Comparison of ENCODE assay signal across 20 mouse cellular contexts in the genomic region with DNA sequence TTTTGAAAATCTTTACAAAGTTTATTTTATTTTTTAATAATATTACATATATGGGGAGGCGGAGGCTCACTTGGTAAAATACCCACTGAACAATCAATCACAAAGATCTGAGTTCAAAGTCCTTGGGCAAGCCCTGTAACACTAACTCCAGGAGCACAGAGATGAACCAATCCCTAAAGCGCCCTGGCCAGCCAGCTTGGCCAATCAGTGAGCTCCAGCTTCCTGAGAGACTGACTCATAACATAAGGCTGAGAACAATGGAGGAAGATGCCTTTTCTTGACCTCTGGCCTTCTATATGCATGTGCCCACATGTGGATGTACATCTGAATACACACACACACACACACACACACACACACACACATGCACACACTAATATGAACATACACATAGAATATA. TPM values are rescaled to one million over a fixed set of nuclear protein-coding genes. Genes with fewer than 3 reads are reported as not detected.
DNase-seq lines count a peak whose midpoint lies in the region; ATAC-seq and TF ChIP-seq lines count a peak whose summit lies in the region.
"Had no signal": no experiment of that assay in that cellular context is flagged by ENCODE, and none has a peak within 500 bp of the region (broad histone marks: within the 10 kb centered on the region; RNA-seq: fewer than 3 reads in every experiment).

No protein-coding gene starts in this region.

- H3K4me2 ChIP-seq in liver, postnatal 0 days (ENCODE audit: low read depth, low read length): no peak overlapping the region
- H3K4me2 ChIP-seq: embryonic facial prominence, embryonic 12.5 days; embryonic facial prominence, embryonic 15.5 days; forebrain, embryonic 12.5 days; forebrain, embryonic 15.5 days; heart, embryonic 11.5 days; hindbrain, embryonic 13.5 days had no signal

- no peak for DNase-seq in layer of hippocampus, adult 2 months (ENCODE audit: low spot score in 2 of 2)
- no peak for DNase-seq in layer of hippocampus, postnatal 14 days (ENCODE audit: low spot score in 2 of 2)
- peak; percentile 19 for DNase-seq in liver, postnatal 0 days
- no peak for DNase-seq in limb, embryonic 10.5 days (ENCODE audit: low spot score)
- no peak for DNase-seq in B cell, adult 2 months
- DNase-seq: cerebellum, adult 11 months; cerebellum, adult 9-11 months; cerebellum, postnatal 25 days; gastrocnemius, postnatal 25 days had no signal

- no peak overlapping the region for H3K4me3 ChIP-seq in layer of hippocampus, adult 2 months
- H3K4me3 ChIP-seq in bone marrow, adult 2 months (replicated peaks; ENCODE audit: control insufficient read depth, low read depth, low read length): no peak overlapping the region
- no peak overlapping the region for H3K4me3 ChIP-seq in liver, postnatal 0 days (ENCODE audit: low read depth, low read length)
- H3K4me3 ChIP-seq in limb, embryonic 10.5 days: no peak overlapping the region
- H3K4me3 ChIP-seq: embryonic facial prominence, embryonic 12.5 days; embryonic facial prominence, embryonic 15.5 days; forebrain, embryonic 12.5 days; forebrain, embryonic 15.5 days; hindbrain, embryonic 10.5 days; hindbrain, embryonic 13.5 days had no signal

- no peak for TF ChIP-seq POLR2A in bone marrow, adult 2 months (IDR thresholded peaks at IDR 0.05; ENCODE audit: borderline replicate concordance, control insufficient read depth, low read depth, low read length)

- peak; percentile 71 for ATAC-seq in liver, postnatal 0 days
- ATAC-seq in monocyte, adult 5-6 weeks (replicated peaks; ENCODE audit: insufficient number of reproducible peaks, low FRiP score, low TSS enrichment, poor library complexity, severe bottlenecking): 0 out of 2 replicates have a peak, but pooled peaks have one; percentile 50
- ATAC-seq: activated CD4-positive, CD25-positive, alpha-beta regulatory T cell, adult 4 months; forebrain, embryonic 15.5 days; hindbrain, embryonic 16.5 days had no signal

- H3K4me1 ChIP-seq in bone marrow, adult 2 months (ENCODE audit: control insufficient read depth, insufficient read depth, low read length): peaks cover 1% of the 10 kb centered on the region; the same call in 1 of the 2 replicates
- H3K4me1 ChIP-seq in liver, postnatal 0 days (ENCODE audit: insufficient read depth): peaks cover 2% of the 10 kb centered on the region
- no peaks in the 10 kb centered on the region for H3K4me1 ChIP-seq in limb, embryonic 10.5 days
- H3K4me1 ChIP-seq: embryonic facial prominence, embryonic 12.5 days; embryonic facial prominence, embryonic 15.5 days; forebrain, embryonic 12.5 days; forebrain, embryonic 15.5 days; hindbrain, embryonic 10.5 days; hindbrain, embryonic 13.5 days had no signal

- peak overlapping the region; percentile 79; the same call in 1 of the 2 replicates for H3K27ac ChIP-seq in layer of hippocampus, adult 2 months
- 0 out of 2 replicates have a peak overlapping the region, but pooled peaks have one; percentile 24 for H3K27ac ChIP-seq in bone marrow, adult 2 months (ENCODE audit: control insufficient read depth, insufficient read depth, low read depth, low read length, poor library complexity)
- peak overlapping the region; percentile 84 for H3K27ac ChIP-seq in liver, postnatal 0 days (ENCODE audit: low read depth)
- H3K27ac ChIP-seq in limb, embryonic 10.5 days: no peak overlapping the region
- H3K27ac ChIP-seq: embryonic facial prominence, embryonic 12.5 days; embryonic facial prominence, embryonic 15.5 days; forebrain, embryonic 12.5 days; forebrain, embryonic 15.5 days; hindbrain, embryonic 10.5 days; hindbrain, embryonic 13.5 days had no signal

- H3K9me3 ChIP-seq in liver, postnatal 0 days (ENCODE audit: low read length): no peaks in the 10 kb centered on the region
- H3K9me3 ChIP-seq in limb, embryonic 10.5 days (replicated peaks): no peaks in the 10 kb centered on the region
- H3K9me3 ChIP-seq: embryonic facial prominence, embryonic 12.5 days; embryonic facial prominence, embryonic 15.5 days; forebrain, embryonic 12.5 days; forebrain, embryonic 15.5 days; hindbrain, embryonic 10.5 days; hindbrain, embryonic 13.5 days had no signal

- TF ChIP-seq CTCF in layer of hippocampus, adult 2 months (conservative IDR thresholded peaks at IDR 0.05): no peak
- no peak for TF ChIP-seq CTCF in bone marrow, adult 2 months (IDR thresholded peaks at IDR 0.05; ENCODE audit: control insufficient read depth, insufficient read depth, low read length)
- TF ChIP-seq CTCF in liver, postnatal 0 days (IDR thresholded peaks at IDR 0.05; ENCODE audit: low read depth): no peak

- WGBS in bone marrow, adult 2 months: 74% methylated on average over 2 of the region's 2 CpGs
- WGBS in liver, postnatal 0 days (ENCODE audit: insufficient replicate concordance): 76% methylated on average over 2 of the region's 2 CpGs
- 87% methylated on average over 2 of the region's 2 CpGs for WGBS in limb, embryonic 10.5 days

- TF ChIP-seq EP300 in liver, postnatal 0 days (IDR thresholded peaks at IDR 0.05; ENCODE audit: low read depth): no peak

- H3K36me3 ChIP-seq in liver, postnatal 0 days (replicated peaks; ENCODE audit: insufficient read depth, low read length): no peaks in the 10 kb centered on the region
- H3K36me3 ChIP-seq in limb, embryonic 10.5 days: no peaks in the 10 kb centered on the region
- H3K36me3 ChIP-seq: embryonic facial prominence, embryonic 12.5 days; embryonic facial prominence, embryonic 15.5 days; forebrain, embryonic 12.5 days; forebrain, embryonic 15.5 days; hindbrain, embryonic 10.5 days; hindbrain, embryonic 13.5 days had no signal

- H3K27me3 ChIP-seq in liver, postnatal 0 days (ENCODE audit: insufficient read depth, low read length): no peaks in the 10 kb centered on the region
- H3K27me3 ChIP-seq in limb, embryonic 10.5 days (ENCODE audit: low read depth, poor library complexity, severe bottlenecking): no peaks in the 10 kb centered on the region
- H3K27me3 ChIP-seq: embryonic facial prominence, embryonic 12.5 days; embryonic facial prominence, embryonic 15.5 days; forebrain, embryonic 12.5 days; forebrain, embryonic 15.5 days; hindbrain, embryonic 13.5 days had no signal

- H3K9ac ChIP-seq in liver, postnatal 0 days (replicated peaks): no peak overlapping the region
- H3K9ac ChIP-seq: embryonic facial prominence, embryonic 12.5 days; embryonic facial prominence, embryonic 15.5 days; forebrain, embryonic 12.5 days; forebrain, embryonic 15.5 days; hindbrain, embryonic 13.5 days had no signal

RNA-seq across cellular contexts. Expression of a gene that starts 27.1 kb away (rescaled TPM):
- total RNA-seq in layer of hippocampus, adult 2 months (2021): 10 to 100 TPM; 22.8 to 25.1 TPM
- 10 to 100 TPM; 19.5 to 22.2 TPM for total RNA-seq in layer of hippocampus, postnatal 14 days (2021)
- polyA plus RNA-seq in bone marrow, adult 2 months (2011; ENCODE audit: insufficient read depth, insufficient read length, low replicate concordance, missing spikeins): 3.3 and 5.4 TPM in 2 replicates
- 2.5 and 5.4 TPM in 2 replicates for polyA plus RNA-seq in liver, postnatal 0 days (2015; fragmentation: Nextera tagmentation; extraction: Ambion mirVana)
- total RNA-seq in monocyte, adult 5-6 weeks (2017): 27.4 to 28.7 TPM (median 28.1 TPM) in 3 replicates
- polyA plus RNA-seq in limb, embryonic 10.5 days (2016; fragmentation: Nextera tagmentation; extraction: Ambion mirVana): 4.8 and 6.1 TPM in 2 replicates
